Mouse (Mus musculus) CH12.LX (cell line): ENCODE data around the gene Adam12. TPM values are rescaled to one million over a fixed set of nuclear protein-coding genes. Genes with fewer than 3 reads are reported as not detected.

Experiments
- DNase-seq: peaks from one replicate; pipeline ENCODE4 v3.0.0-alpha.2; 2013; ENCODE audit errors: extremely low read depth
- H3K27ac ChIP-seq: 2 replicates; pipeline ENCODE4 v1.5.1; 2012; ENCODE audit warnings: low read depth, mild to moderate bottlenecking, control low read depth, moderate library complexity; ENCODE audit not compliant: insufficient read depth
- H3K27me3 ChIP-seq: replicated peaks from 2 replicates; pipeline ENCODE3; 2012; ENCODE audit warnings: inconsistent platforms
- H3K36me3 ChIP-seq, 2 experiments: replicated peaks in 1 of 2; 2 replicates each; pipeline versions ENCODE3 to v1.6.1; 2012; ENCODE audit warnings: inconsistent platforms in 1 of 2, low read length in 1 of 2, mild to moderate bottlenecking in 1 of 2, mixed read lengths in 1 of 2, moderate library complexity in 1 of 2; ENCODE audit not compliant: control insufficient read depth in 1 of 2, insufficient read depth in 1 of 2
- H3K4me1 ChIP-seq, 2 experiments: 2 replicates each; pipeline ENCODE4 v1.6.1; 2012; ENCODE audit warnings: inconsistent platforms in 1 of 2, moderate library complexity in 1 of 2; ENCODE audit not compliant: insufficient read depth in 2 of 2, control insufficient read depth in 1 of 2
- H3K4me2 ChIP-seq: 2 replicates; pipeline ENCODE4 v1.6.1; 2012; ENCODE audit warnings: low read depth, mild to moderate bottlenecking, control low read depth; ENCODE audit not compliant: poor library complexity, insufficient read depth, severe bottlenecking
- H3K4me3 ChIP-seq, 3 experiments: fragments of 150-350 bp in 1 of 3; sonication (generic) in 1 of 3; replicated peaks in 1 of 3; 2 replicates each; pipeline versions ENCODE3 to v1.5.1; 2011 to 2012; ENCODE audit warnings: low read depth in 2 of 3, low read length in 2 of 3, mild to moderate bottlenecking in 2 of 3, moderate library complexity in 2 of 3, control low read depth in 1 of 3, improper control_type of control experiment in 1 of 3, inconsistent platforms in 1 of 3, mixed read lengths in 1 of 3; ENCODE audit not compliant: poor library complexity in 1 of 3
- H3K79me2 ChIP-seq: replicated peaks from 2 replicates; pipeline ENCODE4 v1.6.1; 2012; ENCODE audit warnings: mild to moderate bottlenecking, moderate library complexity; ENCODE audit not compliant: control insufficient read depth, poor library complexity, insufficient read depth, severe bottlenecking; ENCODE audit errors: extremely low read depth
- H3K9ac ChIP-seq: 2 replicates; pipeline ENCODE4 v1.6.1; 2012; ENCODE audit warnings: low read depth, mild to moderate bottlenecking, control low read depth, moderate library complexity; ENCODE audit not compliant: insufficient read depth
- H3K9me3 ChIP-seq: replicated peaks from 2 replicates; pipeline ENCODE3; 2012; ENCODE audit warnings: low read length, inconsistent platforms, mixed read lengths
- BHLHE40 ChIP-seq: IDR thresholded peaks from 2 replicates; pipeline ENCODE4 v1.6.1; 2011; ENCODE audit warnings: mild to moderate bottlenecking, low read depth, low read length, improper control_type of control experiment
- CHD2 ChIP-seq: IDR thresholded peaks from 2 replicates; pipeline ENCODE4 v1.6.1; 2011; ENCODE audit warnings: low read length, improper control_type of control experiment
- CTCF ChIP-seq, 2 experiments: IDR thresholded peaks in 1 of 2; conservative IDR thresholded peaks in 1 of 2; 2 replicates each; pipeline ENCODE4 v1.5.1; 2011 to 2012; ENCODE audit warnings: low read depth in 2 of 2, low read length in 2 of 2, improper control_type of control experiment in 1 of 2, inconsistent platforms in 1 of 2, mild to moderate bottlenecking in 1 of 2, moderate library complexity in 1 of 2
- E2F4 ChIP-seq: IDR thresholded peaks from 2 replicates; pipeline ENCODE4 v1.6.1; 2011; ENCODE audit warnings: low read depth, low read length, improper control_type of control experiment; ENCODE audit not compliant: insufficient replicate concordance
- ELF1 ChIP-seq: IDR thresholded peaks from 2 replicates; pipeline ENCODE4 v1.6.1; 2014; ENCODE audit warnings: low read depth, mild to moderate bottlenecking, inconsistent platforms, low read length, improper control_type of control experiment
- EP300 ChIP-seq: IDR thresholded peaks from 2 replicates; pipeline ENCODE4 v1.6.1; 2011; ENCODE audit warnings: low read length, improper control_type of control experiment
- ETS1 ChIP-seq: conservative IDR thresholded peaks from 2 replicates; pipeline ENCODE4 v1.6.1; 2012; ENCODE audit warnings: low read depth, mild to moderate bottlenecking, inconsistent platforms, low read length, improper control_type of control experiment, moderate library complexity
- GABPA ChIP-seq: IDR thresholded peaks from 2 replicates; pipeline ENCODE4 v1.6.1; 2012; ENCODE audit warnings: low read depth, low read length, improper control_type of control experiment, inconsistent platforms; ENCODE audit not compliant: insufficient replicate concordance
- HCFC1 ChIP-seq: IDR thresholded peaks from 2 replicates; pipeline ENCODE4 v1.6.1; 2012; ENCODE audit warnings: low read depth, mild to moderate bottlenecking, inconsistent platforms, low read length, improper control_type of control experiment
- JUN ChIP-seq: IDR thresholded peaks from 2 replicates; pipeline ENCODE4 v1.6.1; 2011; ENCODE audit warnings: low read depth, mild to moderate bottlenecking, low read length, improper control_type of control experiment, moderate library complexity; ENCODE audit not compliant: insufficient read depth
- JUND ChIP-seq: conservative IDR thresholded peaks from 2 replicates; pipeline ENCODE4 v1.6.1; 2011; ENCODE audit warnings: low read depth, low read length, improper control_type of control experiment
- KAT2A ChIP-seq: IDR thresholded peaks from 2 replicates; pipeline ENCODE4 v1.6.1; 2012; ENCODE audit warnings: low read length, improper control_type of control experiment, inconsistent platforms; ENCODE audit not compliant: insufficient replicate concordance
- MEF2A ChIP-seq: IDR thresholded peaks from 2 replicates; pipeline ENCODE4 v1.6.1; 2014; ENCODE audit warnings: low read depth, mild to moderate bottlenecking, inconsistent platforms, low read length, improper control_type of control experiment, borderline replicate concordance
- MYC ChIP-seq: IDR thresholded peaks from 2 replicates; pipeline ENCODE4 v1.6.1; 2011; ENCODE audit warnings: low read depth, mild to moderate bottlenecking, improper control_type of control experiment, low read length
- NELFE ChIP-seq: IDR thresholded peaks from 2 replicates; pipeline ENCODE4 v1.6.1; 2011; ENCODE audit warnings: low read depth, low read length, improper control_type of control experiment
- NRF1 ChIP-seq: IDR thresholded peaks from 2 replicates; pipeline ENCODE4 v1.6.1; 2014; ENCODE audit warnings: low read depth, mild to moderate bottlenecking, inconsistent platforms, low read length, improper control_type of control experiment, moderate library complexity
- PAX5 ChIP-seq: IDR thresholded peaks from 2 replicates; pipeline ENCODE4 v1.6.1; 2012; ENCODE audit warnings: low read length, inconsistent platforms, mixed read lengths
- POLR2A ChIP-seq: IDR thresholded peaks from 2 replicates; pipeline ENCODE4 v1.6.1; 2011; ENCODE audit warnings: low read depth, mild to moderate bottlenecking, improper control_type of control experiment, low read length
- POLR2AphosphoS2 ChIP-seq: IDR thresholded peaks from 2 replicates; pipeline ENCODE4 v1.6.1; 2011; ENCODE audit warnings: low read depth, low read length, improper control_type of control experiment
- RAD21 ChIP-seq: IDR thresholded peaks from 2 replicates; pipeline ENCODE4 v1.6.1; 2011; ENCODE audit warnings: low read depth, mild to moderate bottlenecking, low read length, improper control_type of control experiment, moderate library complexity
- SMC3 ChIP-seq: IDR thresholded peaks from 2 replicates; pipeline ENCODE4 v1.6.1; 2011; ENCODE audit warnings: low read depth, low read length, improper control_type of control experiment
- TBP ChIP-seq: conservative IDR thresholded peaks from 2 replicates; pipeline ENCODE4 v1.6.1; 2011; ENCODE audit warnings: low read depth, low read length, improper control_type of control experiment
- UBTF ChIP-seq: IDR thresholded peaks from 2 replicates; pipeline ENCODE4 v1.6.1; 2012; ENCODE audit warnings: low read depth, mild to moderate bottlenecking, inconsistent platforms, low read length, improper control_type of control experiment, moderate library complexity
- USF2 ChIP-seq: conservative IDR thresholded peaks from 2 replicates; pipeline ENCODE4 v1.6.1; 2011; ENCODE audit warnings: low read depth, low read length, improper control_type of control experiment
- ZC3H11A ChIP-seq: IDR thresholded peaks from 2 replicates; pipeline ENCODE4 v1.6.1; 2012; ENCODE audit warnings: low read depth, mild to moderate bottlenecking, inconsistent platforms, low read length, improper control_type of control experiment
- ZKSCAN1 ChIP-seq: IDR thresholded peaks from 2 replicates; pipeline ENCODE4 v1.6.1; 2012; ENCODE audit warnings: low read depth, inconsistent platforms, low read length, improper control_type of control experiment, borderline replicate concordance
- ZMIZ1 ChIP-seq: IDR thresholded peaks from 2 replicates; pipeline ENCODE4 v1.6.1; 2012; ENCODE audit warnings: low read depth, mild to moderate bottlenecking, inconsistent platforms, low read length, improper control_type of control experiment
- dilution Hi-C: fragments of 300-500 bp; cut with MboI; formaldehyde crosslinking; loops from 2 replicates; pipeline ENCODE4 v1.14.3; 2020; ENCODE audit warnings: low sequenced_read_pairs; ENCODE audit not compliant: extremely low pct_unique_long_range_greater_than_20kb, extremely low pct_ligation_motif_present
- in situ Hi-C: fragments of 300-500 bp; cut with MboI; formaldehyde crosslinking; loops from 3 replicates; pipeline ENCODE4 v1.14.3; 2019; ENCODE audit warnings: low sequenced_read_pairs, low pct_ligation_motif_present, low pct_unique_long_range_greater_than_20kb, mixed read lengths
- polyA plus RNA-seq: library from polyadenylated mRNA; unstranded; fragments of >175 nt; gene quantifications from 2 replicates; pipeline ENCODE4 v1.2.1, GENCODE M21; 2012; ENCODE audit warnings: low read depth; ENCODE audit not compliant: insufficient read length
- total RNA-seq, 2 experiments: library from RNA; depleted of rRNA; stranded (reverse); fragments of 300-350 nt in 1 of 2; fragments of >200 nt in 1 of 2; gene quantifications; 2 replicates each; pipeline ENCODE4 v1.2.3; 2012 to 2014

Adam12 gene
- total and polyA plus RNA-seq, 3 experiments, result not detected

DNA sequence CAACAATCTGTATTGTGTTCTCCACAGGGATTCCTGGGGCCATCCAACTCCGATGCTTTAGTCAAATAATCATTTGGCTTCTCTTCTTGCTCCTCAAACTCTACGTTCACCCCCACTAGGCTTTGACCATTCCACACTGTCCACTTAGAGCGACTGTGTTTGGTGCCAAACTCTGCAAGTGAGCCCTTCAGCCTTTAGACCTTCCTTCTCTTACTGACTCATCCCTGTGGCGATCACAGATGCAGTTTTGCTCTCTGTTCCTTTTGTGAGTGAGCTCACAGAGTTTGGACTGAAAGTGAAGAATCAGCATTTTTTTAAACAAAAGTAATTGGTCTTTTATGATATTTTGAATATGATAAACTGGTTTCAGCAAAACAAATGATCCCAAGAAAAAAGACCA is 80.6 kb downstream of the Adam12 start:
- Histone ChIP-seq H3K27me3 (no peaks in the 10 kb centered on the region), H3K4me2 (no peak overlapping the region), H3K9ac (no peak overlapping the region)
- in situ Hi-C loops, result no loop called here
- TF ChIP-seq E2F4 (no peak), GABPA (no peak), POLR2AphosphoS2 (no peak), ETS1 (no peak), USF2 (no peak), HCFC1 (no peak), CHD2 (no peak), ELF1 (no peak), PAX5 (no peak), EP300 (no peak), ZC3H11A (no peak), KAT2A (no peak), JUND (no peak), JUN (no peak), NELFE (no peak), ZKSCAN1 (no peak)
- TF ChIP-seq, all 38 proteins: peak for 0
- no peak overlapping the region for H3K4me3 ChIP-seq
- H3K36me3 ChIP-seq, result no peaks in the 10 kb centered on the region
- no peaks in the 10 kb centered on the region for H3K4me1 ChIP-seq
- H3K27ac ChIP-seq, result no peak overlapping the region
- peaks cover 56% of the 10 kb centered on the region for H3K9me3 ChIP-seq
- no peak for DNase-seq
- no peaks in the 10 kb centered on the region for H3K79me2 ChIP-seq
- dilution Hi-C loops, result no loop called here

DNA sequence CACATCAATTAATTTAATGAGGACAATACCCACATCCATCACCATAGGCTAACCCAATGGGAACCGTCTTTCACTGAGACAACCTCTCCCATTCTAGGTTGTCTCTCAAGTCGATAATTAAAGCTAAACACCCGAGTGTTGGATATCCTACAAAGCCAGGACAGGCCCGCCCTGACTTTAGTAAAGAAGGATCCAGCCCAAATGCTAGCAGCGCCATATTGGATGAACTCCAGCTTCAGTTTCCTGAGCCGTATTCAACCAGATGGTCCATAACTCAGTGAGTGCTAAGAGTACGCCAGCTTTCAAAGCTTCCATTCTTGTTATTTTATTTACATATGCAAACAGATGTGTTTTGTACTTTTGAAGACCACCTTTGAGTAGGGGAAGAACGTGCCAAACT is 81.6 kb downstream of the Adam12 start:
- Histone ChIP-seq H3K27ac (no peak overlapping the region), H3K36me3 (no peaks in the 10 kb centered on the region), H3K4me2 (no peak overlapping the region), H3K9me3 (peaks cover 60% of the 10 kb centered on the region), H3K4me1 (no peaks in the 10 kb centered on the region), H3K9ac (no peak overlapping the region), H3K4me3 (no peak overlapping the region), H3K79me2 (no peaks in the 10 kb centered on the region), H3K27me3 (no peaks in the 10 kb centered on the region)
- dilution Hi-C loops, result no loop called here
- no peak for TF ChIP-seq ELF1
- TF ChIP-seq JUN, result no peak
- TF ChIP-seq CTCF (conservative IDR thresholded peaks at IDR 0.05 in 1 of 2, IDR thresholded peaks at IDR 0.05 in 1 of 2; ENCODE audit: low read depth in 2 of 2, low read length in 2 of 2), result no peak
- no peak for TF ChIP-seq KAT2A
- no peak for TF ChIP-seq UBTF
- TF ChIP-seq BHLHE40, result no peak
- no peak for TF ChIP-seq ZKSCAN1
- no peak for TF ChIP-seq MYC
- no peak for TF ChIP-seq TBP
- TF ChIP-seq ZC3H11A, result no peak
- TF ChIP-seq NRF1, result no peak
- TF ChIP-seq SMC3, result no peak
- no peak for TF ChIP-seq MEF2A
- TF ChIP-seq RAD21, result no peak
- no peak for TF ChIP-seq ZMIZ1
- TF ChIP-seq POLR2A, result no peak
- no peak for DNase-seq
- in situ Hi-C loops, result no loop called here
